Mouse (Mus musculus) fat pad, adult 2 months (tissue): ENCODE measurements around the gene Ccdc141.

Experiments
- DNase-seq: peaks from one replicate; pipeline ENCODE4 v3.0.0-alpha.2; 2011; ENCODE audit warnings: low read depth, low spot score; ENCODE audit errors: extremely low read depth

Ccdc141 gene

GRCm38 (mm10) chr2:77174313-77174712, 3.9 kb upstream of the Ccdc141 start:
- no peak for DNase-seq

- DNase-seq, result no peak
Measured at GRCm38 (mm10) chr2:77173821-77174220, 3.4 kb upstream of the Ccdc141 start.

GRCm38 (mm10) chr2:77173366-77173765, 2.9 kb upstream of the Ccdc141 start:
- no peak for DNase-seq

- DNase-seq, result no peak
Measured at GRCm38 (mm10) chr2:77172241-77172671, 1.8 kb upstream of the Ccdc141 start.

GRCm38 (mm10) chr2:77171444-77172240, 1.2 kb upstream of the Ccdc141 start:
- no peak for DNase-seq

GRCm38 (mm10) chr2:77169916-77170632, 362 bp downstream of the Ccdc141 start:
- no peak for DNase-seq

GRCm38 (mm10) chr2:77169218-77169617, 1.2 kb downstream of the Ccdc141 start:
- DNase-seq, result no peak

GRCm38 (mm10) chr2:77168781-77169180, 1.7 kb downstream of the Ccdc141 start:
- no peak for DNase-seq

GRCm38 (mm10) chr2:77168081-77168685, 2.3 kb downstream of the Ccdc141 start:
- no peak for DNase-seq

GRCm38 (mm10) chr2:77166366-77166765, 4.1 kb downstream of the Ccdc141 start:
- DNase-seq, result no peak

GRCm38 (mm10) chr2:77164662-77165061, 5.8 kb downstream of the Ccdc141 start:
- no peak for DNase-seq

GRCm38 (mm10) chr2:77163381-77163780, 7.1 kb downstream of the Ccdc141 start:
- DNase-seq, result no peak

- no peak for DNase-seq
Measured at GRCm38 (mm10) chr2:77162135-77162534, 8.3 kb downstream of the Ccdc141 start.

GRCm38 (mm10) chr2:77157546-77157945, 12.9 kb downstream of the Ccdc141 start:
- no peak for DNase-seq

GRCm38 (mm10) chr2:77154080-77154479, 16.4 kb downstream of the Ccdc141 start:
- no peak for DNase-seq

- no peak for DNase-seq
Measured at GRCm38 (mm10) chr2:77151255-77151654, 19.2 kb downstream of the Ccdc141 start.

GRCm38 (mm10) chr2:77149576-77149975, 20.9 kb downstream of the Ccdc141 start:
- DNase-seq, result no peak

- no peak for DNase-seq
Measured at GRCm38 (mm10) chr2:77148215-77148614, 22.2 kb downstream of the Ccdc141 start.

- no peak for DNase-seq
Measured at GRCm38 (mm10) chr2:77146968-77147367, 23.5 kb downstream of the Ccdc141 start.

GRCm38 (mm10) chr2:77146291-77146690, 24.1 kb downstream of the Ccdc141 start:
- no peak for DNase-seq

- no peak for DNase-seq
Measured at GRCm38 (mm10) chr2:77143536-77143935, 26.9 kb downstream of the Ccdc141 start.

GRCm38 (mm10) chr2:77138879-77139278, 31.6 kb downstream of the Ccdc141 start:
- no peak for DNase-seq
